Mouse (Mus musculus): ENCODE results near the gene Zfp646. TPM values are rescaled to one million over a fixed set of nuclear protein-coding genes. Genes with fewer than 3 reads are reported as not detected.
"Not testable (repeated sequence)": the region's sequence is repeated elsewhere in the genome, so short reads cannot be mapped to it uniquely, and the experiment has no call there.

Gene Zfp646
- polyA plus RNA-seq, 1 experiment from 2014 or later: 4.9 TPM

DNA sequence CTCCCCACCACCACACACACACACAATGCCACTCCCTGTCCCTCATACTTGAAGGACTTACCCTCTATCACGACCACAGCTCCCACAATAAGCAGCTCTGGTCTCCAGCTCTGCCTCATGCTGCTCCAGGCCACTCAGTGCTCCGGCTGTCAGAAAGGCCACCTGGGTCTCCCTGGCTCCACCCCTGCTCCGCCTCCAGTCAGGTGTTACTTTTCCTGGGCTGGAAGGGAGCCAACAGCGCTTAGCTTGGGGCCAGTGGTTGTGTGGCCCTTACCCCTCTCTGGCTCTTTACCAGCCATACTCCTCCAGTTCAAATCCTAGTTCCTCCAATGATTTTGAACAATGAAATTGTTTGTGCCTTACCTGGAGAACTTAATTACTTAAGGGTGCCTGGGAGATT lies 14.8 kb downstream of the Zfp646 start, which contains the start of gene Prss53:
TSS of gene Prss53 (minus strand) at position 173 of the 400 bp plus-strand sequence.
- peaks cover 9% of the 10 kb centered on the region for H3K36me3 ChIP-seq (ENCODE audit: control insufficient read depth, insufficient read depth)
- no peak for ATAC-seq (ENCODE audit: low read depth)
- WGBS (ENCODE audit: insufficient replicate concordance): 51% methylated on average over 4 of the region's 4 CpGs
- no peaks in the 10 kb centered on the region for H3K27me3 ChIP-seq (ENCODE audit: control insufficient read depth, insufficient read depth, low read depth, low read length)
- H3K4me2 ChIP-seq (ENCODE audit: low read depth, low read length): no peak within 1 kb of the TSS
- peaks cover 17% of the 10 kb centered on the region for H3K4me1 ChIP-seq (ENCODE audit: control insufficient read depth, low read depth, low read length)
- no peak within 1 kb of the TSS for H3K27ac ChIP-seq (ENCODE audit: low read length)
- no peak within 1 kb of the TSS for H3K4me3 ChIP-seq (ENCODE audit: low read depth, low read length)
- no peak within 1 kb of the TSS for H3K9ac ChIP-seq (ENCODE audit: low read depth, low read length)
- H3K9me3 ChIP-seq (replicated peaks; ENCODE audit: control insufficient read depth, low read length): no peaks in the 10 kb centered on the region

DNA sequence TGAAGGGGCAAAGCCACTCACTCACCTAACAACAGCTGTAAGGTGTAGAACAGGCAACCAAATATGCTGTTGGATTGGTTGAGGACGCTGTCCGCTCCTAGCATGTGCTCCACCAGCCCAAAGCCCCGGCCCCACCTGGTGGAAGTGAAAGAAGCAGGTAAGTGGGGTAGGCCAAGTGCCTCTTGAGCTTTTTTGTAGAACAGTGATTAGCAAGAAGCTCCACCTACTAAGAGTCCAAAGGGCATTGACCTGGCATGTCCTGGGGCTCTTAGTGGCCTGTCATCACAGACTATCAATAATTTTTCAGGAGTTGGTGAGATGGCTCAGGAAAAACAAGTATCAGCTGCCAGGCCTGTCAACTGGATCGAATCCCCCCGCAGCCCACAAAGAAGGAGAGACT lies 18.5 kb downstream of the Zfp646 start:
- no peak for ATAC-seq (ENCODE audit: low read depth)
- Histone ChIP-seq H3K4me1 (ENCODE audit: control insufficient read depth, low read depth, low read length) (peaks cover 36% of the 10 kb centered on the region), H3K9me3 (replicated peaks; ENCODE audit: control insufficient read depth, low read length) (no peaks in the 10 kb centered on the region), H3K27me3 (ENCODE audit: control insufficient read depth, insufficient read depth, low read depth, low read length) (no peaks in the 10 kb centered on the region), H3K4me3 (ENCODE audit: low read depth, low read length) (peak overlapping the region; percentile 76), H3K36me3 (ENCODE audit: control insufficient read depth, insufficient read depth) (no peaks in the 10 kb centered on the region), H3K27ac (ENCODE audit: low read length) (no peak overlapping the region; the same call in 1 of the 2 replicates), H3K4me2 (ENCODE audit: low read depth, low read length) (peak overlapping the region; percentile 92), H3K9ac (ENCODE audit: low read depth, low read length) (peak overlapping the region; percentile 10; the same call in 1 of the 2 replicates)
- WGBS (ENCODE audit: insufficient replicate concordance): 77% methylated on average over 5 of the region's 5 CpGs

DNA sequence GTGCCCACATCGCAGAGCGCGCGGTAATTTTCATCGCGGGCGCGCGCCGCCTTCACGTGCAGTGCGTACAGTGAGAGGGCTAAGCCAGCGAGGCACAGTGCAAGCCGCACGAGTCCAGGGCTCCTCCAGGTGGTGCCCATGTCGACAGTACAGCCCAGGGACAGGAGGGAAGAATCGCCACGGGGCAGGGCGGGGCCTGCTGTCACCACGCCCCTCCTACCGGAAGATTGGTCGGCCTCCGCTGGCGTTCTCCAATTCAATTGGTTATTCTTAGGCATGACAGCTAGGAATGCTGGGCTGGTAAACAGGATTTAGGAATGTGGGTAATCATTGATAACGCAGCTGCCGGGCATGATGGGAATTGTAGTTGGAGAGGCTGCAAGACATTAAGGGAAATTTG lies 19.4 kb downstream of the Zfp646 start, which contains the start of the genes Gm21974 and Vkorc1:
TSS of gene Gm21974 (minus strand) at position 13 of the 400 bp plus-strand sequence.
TSS of gene Vkorc1 (minus strand) at position 176 of the 400 bp plus-strand sequence.
- peak within 1 kb of the TSS; percentile 89 for H3K27ac ChIP-seq (ENCODE audit: low read length)
- WGBS (ENCODE audit: insufficient replicate concordance): under 1% methylated on average over 26 of the region's 26 CpGs
- H3K4me1 ChIP-seq (ENCODE audit: control insufficient read depth, low read depth, low read length): peaks cover 45% of the 10 kb centered on the region
- no peaks in the 10 kb centered on the region for H3K36me3 ChIP-seq (ENCODE audit: control insufficient read depth, insufficient read depth)
- peak within 1 kb of the TSS; percentile 76 for H3K9ac ChIP-seq (ENCODE audit: low read depth, low read length)
- ATAC-seq (ENCODE audit: low read depth): peak; percentile 96
- H3K27me3 ChIP-seq (ENCODE audit: control insufficient read depth, insufficient read depth, low read depth, low read length): no peaks in the 10 kb centered on the region
- peak within 1 kb of the TSS; percentile 76 for H3K4me3 ChIP-seq (ENCODE audit: low read depth, low read length)
- H3K4me2 ChIP-seq (ENCODE audit: low read depth, low read length): peak within 1 kb of the TSS; percentile 92
- H3K9me3 ChIP-seq (replicated peaks; ENCODE audit: control insufficient read depth, low read length): no peaks in the 10 kb centered on the region

DNA sequence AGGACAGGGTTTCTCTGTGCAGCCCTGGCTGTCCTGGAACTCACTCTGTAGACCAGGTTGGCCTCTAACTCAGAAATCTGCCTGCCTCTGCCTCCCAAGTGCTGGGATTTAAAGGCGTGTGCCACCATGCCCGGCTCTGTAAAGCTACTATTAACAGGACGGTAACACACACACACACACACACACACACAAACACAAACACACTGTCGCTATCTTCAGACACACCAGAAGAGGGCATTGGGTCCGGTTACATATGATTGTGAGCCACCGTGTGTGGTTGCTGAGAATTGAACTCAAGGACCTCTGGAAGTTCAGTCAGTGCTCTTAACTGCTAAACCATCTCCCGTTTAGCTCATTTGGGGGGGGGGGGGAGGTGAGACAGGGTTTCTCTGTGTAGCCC lies 19.9 kb downstream of the Zfp646 start:
- H3K9me3 ChIP-seq (replicated peaks; ENCODE audit: control insufficient read depth, low read length); H3K9ac ChIP-seq (ENCODE audit: low read depth, low read length); H3K36me3 ChIP-seq (ENCODE audit: control insufficient read depth, insufficient read depth); H3K27me3 ChIP-seq (ENCODE audit: control insufficient read depth, insufficient read depth, low read depth, low read length); ATAC-seq (ENCODE audit: low read depth): not testable (repeated sequence)
- peak overlapping the region; percentile 76 for H3K4me3 ChIP-seq (ENCODE audit: low read depth, low read length)
- H3K27ac ChIP-seq (ENCODE audit: low read length): peak overlapping the region; percentile 89
- H3K4me1 ChIP-seq (ENCODE audit: control insufficient read depth, low read depth, low read length): peaks cover 49% of the 10 kb centered on the region
- WGBS (ENCODE audit: insufficient replicate concordance): 52% methylated on average over 7 of the region's 7 CpGs
- peak overlapping the region; percentile 92 for H3K4me2 ChIP-seq (ENCODE audit: low read depth, low read length)

DNA sequence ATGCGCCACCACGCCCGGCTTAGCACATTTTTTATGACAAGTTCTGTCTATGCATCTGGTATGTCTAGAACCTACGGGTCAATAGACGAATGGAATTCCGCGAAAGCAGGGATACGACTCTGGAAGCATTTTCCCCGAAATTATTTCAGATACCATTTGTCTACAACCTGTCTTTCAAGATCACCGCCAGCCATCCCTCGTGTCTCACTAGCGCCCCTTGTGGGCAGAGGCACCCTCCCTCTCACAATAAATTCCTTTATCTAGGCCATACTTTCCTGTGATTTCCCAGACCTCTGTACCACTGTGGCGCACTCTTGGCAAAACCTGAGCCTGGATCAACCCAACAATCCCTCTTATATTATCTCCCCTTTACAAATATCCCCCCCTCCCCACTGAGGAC lies 20.4 kb downstream of the Zfp646 start:
- H3K4me2 ChIP-seq (ENCODE audit: low read depth, low read length): 0 out of 2 replicates have a peak overlapping the region, but pooled peaks have one; percentile 92

DNA sequence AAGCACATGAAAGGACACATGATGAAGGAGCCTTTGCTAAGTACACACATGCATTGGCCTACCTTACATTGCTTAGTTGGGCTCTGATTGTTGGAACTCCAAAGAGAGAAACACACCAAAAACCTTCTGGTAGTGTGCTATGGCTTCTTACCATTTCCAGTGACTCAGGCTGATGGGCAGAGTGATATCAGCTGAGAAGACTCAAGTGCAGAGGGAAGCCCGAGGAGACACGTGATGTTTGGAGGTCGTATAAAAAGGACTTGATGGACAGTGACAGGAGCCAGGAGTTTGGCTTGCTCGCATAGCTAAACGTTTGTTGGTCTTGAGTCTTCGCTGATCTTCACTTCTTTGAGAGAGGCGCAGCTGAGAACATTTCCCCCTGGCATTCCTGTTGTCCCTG lies 21.5 kb downstream of the Zfp646 start:
- H3K9me3 ChIP-seq (replicated peaks; ENCODE audit: control insufficient read depth, low read length): no peaks in the 10 kb centered on the region
- 76% methylated on average over 7 of the region's 7 CpGs for WGBS (ENCODE audit: insufficient replicate concordance)
- H3K4me3 ChIP-seq (ENCODE audit: low read depth, low read length): no peak overlapping the region
- H3K27me3 ChIP-seq (ENCODE audit: control insufficient read depth, insufficient read depth, low read depth, low read length): no peaks in the 10 kb centered on the region
- H3K4me1 ChIP-seq (ENCODE audit: control insufficient read depth, low read depth, low read length): peaks cover 51% of the 10 kb centered on the region
- H3K27ac ChIP-seq (ENCODE audit: low read length): no peak overlapping the region
- H3K9ac ChIP-seq (ENCODE audit: low read depth, low read length): no peak overlapping the region
- H3K4me2 ChIP-seq (ENCODE audit: low read depth, low read length): no peak overlapping the region
- no peaks in the 10 kb centered on the region for H3K36me3 ChIP-seq (ENCODE audit: control insufficient read depth, insufficient read depth)
- ATAC-seq (ENCODE audit: low read depth): no peak

More for the DNA sequence above, 20.4 kb downstream of the Zfp646 start:
- no peaks in the 10 kb centered on the region for H3K9me3 ChIP-seq (replicated peaks; ENCODE audit: control insufficient read depth, low read length)
- H3K36me3 ChIP-seq (ENCODE audit: control insufficient read depth, insufficient read depth): no peaks in the 10 kb centered on the region
- H3K9ac ChIP-seq (ENCODE audit: low read depth, low read length): no peak overlapping the region
- WGBS (ENCODE audit: insufficient replicate concordance): 50% methylated on average over 13 of the region's 13 CpGs
- H3K27ac ChIP-seq (ENCODE audit: low read length): peak overlapping the region; percentile 19; the same call in 1 of the 2 replicates
- peaks cover 49% of the 10 kb centered on the region for H3K4me1 ChIP-seq (ENCODE audit: control insufficient read depth, low read depth, low read length)
- no peak for ATAC-seq (ENCODE audit: low read depth)
- no peaks in the 10 kb centered on the region for H3K27me3 ChIP-seq (ENCODE audit: control insufficient read depth, insufficient read depth, low read depth, low read length)
- no peak overlapping the region for H3K4me3 ChIP-seq (ENCODE audit: low read depth, low read length)

DNA sequence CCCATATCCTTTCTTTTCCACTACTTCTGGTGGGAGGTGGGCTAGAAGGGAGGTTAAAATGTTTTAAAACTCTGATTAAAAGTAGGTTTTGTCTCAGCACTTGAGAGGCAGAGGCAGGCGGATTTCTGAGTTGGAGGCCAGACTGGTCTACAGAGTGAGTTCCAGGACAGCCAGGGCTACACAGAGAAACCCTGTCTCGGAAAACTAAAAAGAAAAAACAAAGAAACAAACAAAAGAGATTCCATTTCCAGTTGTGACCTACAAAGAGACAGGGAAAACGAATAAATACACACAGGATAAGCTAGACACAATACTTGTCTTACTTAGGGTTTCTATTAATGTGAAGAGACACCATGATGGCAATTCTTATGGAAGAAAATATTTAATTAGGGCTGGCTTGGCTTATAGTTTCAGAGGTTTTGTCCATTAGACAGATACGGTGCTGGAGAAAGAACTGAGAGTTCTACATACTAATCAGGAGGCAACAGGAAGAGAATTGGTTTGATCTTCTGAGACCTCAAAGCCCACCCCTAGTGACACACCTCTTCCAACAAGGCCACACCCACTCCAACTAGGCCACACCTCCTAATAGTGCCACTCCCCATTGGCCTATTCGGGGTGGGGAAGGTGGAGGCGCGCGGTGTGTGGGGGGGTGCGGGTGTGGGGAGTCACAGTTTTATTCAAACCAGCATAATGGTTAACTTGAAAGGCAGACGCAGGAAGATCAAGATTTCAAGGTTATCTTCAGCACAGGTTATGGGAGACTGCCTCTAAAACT lies 22.3 kb downstream of the Zfp646 start:
- no peak overlapping the region for H3K27ac ChIP-seq (ENCODE audit: low read length)
- H3K4me2 ChIP-seq (ENCODE audit: low read depth, low read length): peak overlapping the region; percentile 22; the same call in 1 of the 2 replicates
- peaks cover 51% of the 10 kb centered on the region for H3K4me1 ChIP-seq (ENCODE audit: control insufficient read depth, low read depth, low read length)
- H3K36me3 ChIP-seq (ENCODE audit: control insufficient read depth, insufficient read depth): no peaks in the 10 kb centered on the region
- 23% methylated on average over 10 of the region's 10 CpGs for WGBS (ENCODE audit: insufficient replicate concordance)
- H3K9me3 ChIP-seq (replicated peaks; ENCODE audit: control insufficient read depth, low read length): no peaks in the 10 kb centered on the region
- no peak overlapping the region for H3K4me3 ChIP-seq (ENCODE audit: low read depth, low read length)
- H3K9ac ChIP-seq (ENCODE audit: low read depth, low read length): no peak overlapping the region
- H3K27me3 ChIP-seq (ENCODE audit: control insufficient read depth, insufficient read depth, low read depth, low read length): no peaks in the 10 kb centered on the region
- no peak; the same call in 1 of the 2 replicates for ATAC-seq (ENCODE audit: low read depth)

DNA sequence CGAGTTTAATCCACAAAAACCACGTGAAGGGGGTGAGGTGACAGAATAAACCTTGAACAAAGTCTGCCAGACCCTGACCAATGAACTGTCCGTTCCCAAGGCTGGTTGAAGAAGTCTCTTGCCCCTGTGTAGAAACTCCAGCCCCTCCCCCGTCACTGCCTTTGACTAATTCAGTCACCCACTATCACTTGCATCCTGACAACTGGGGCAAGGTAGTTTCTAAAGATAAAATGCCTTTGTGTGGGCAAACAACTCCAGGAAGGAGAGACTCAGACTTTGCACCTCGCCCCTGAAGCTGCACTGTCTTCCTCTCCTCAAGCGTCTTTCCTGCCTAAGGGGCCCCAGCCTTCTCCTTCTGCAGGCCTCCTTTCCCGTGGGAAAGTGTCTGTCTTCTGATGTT lies 24.0 kb downstream of the Zfp646 start:
- Histone ChIP-seq H3K4me3 (ENCODE audit: low read depth, low read length) (no peak overlapping the region), H3K4me1 (ENCODE audit: control insufficient read depth, low read depth, low read length) (peaks cover 49% of the 10 kb centered on the region), H3K27me3 (ENCODE audit: control insufficient read depth, insufficient read depth, low read depth, low read length) (no peaks in the 10 kb centered on the region), H3K36me3 (ENCODE audit: control insufficient read depth, insufficient read depth) (no peaks in the 10 kb centered on the region), H3K9ac (ENCODE audit: low read depth, low read length) (0 out of 2 replicates have a peak overlapping the region, but pooled peaks have one; percentile 6), H3K27ac (ENCODE audit: low read length) (peak overlapping the region; percentile 35), H3K4me2 (ENCODE audit: low read depth, low read length) (no peak overlapping the region; the same call in 1 of the 2 replicates), H3K9me3 (replicated peaks; ENCODE audit: control insufficient read depth, low read length) (no peaks in the 10 kb centered on the region)
- WGBS (ENCODE audit: insufficient replicate concordance): 11% methylated on average over 7 of the region's 7 CpGs
- no peak for ATAC-seq (ENCODE audit: low read depth)

DNA sequence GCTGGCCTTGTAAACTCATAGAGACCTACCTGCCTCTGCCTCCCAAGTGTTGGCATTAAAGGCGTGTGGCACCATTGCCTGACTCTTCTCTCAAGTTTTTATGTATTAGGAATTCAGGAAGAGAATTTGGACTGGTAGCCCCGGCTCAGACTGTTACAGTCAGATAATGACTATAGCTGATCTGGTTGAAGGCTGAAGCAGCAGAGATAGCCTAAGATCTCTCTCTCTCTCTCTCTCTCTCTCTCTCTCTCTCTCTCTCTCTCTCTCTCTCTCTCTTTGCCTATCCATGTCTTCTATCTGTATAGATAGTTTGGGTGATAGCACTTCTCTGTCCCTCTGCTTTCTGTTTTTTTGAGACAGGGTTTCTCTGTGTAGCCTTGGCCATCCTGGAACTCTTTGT lies 25.8 kb downstream of the Zfp646 start:
- H3K36me3 ChIP-seq (ENCODE audit: control insufficient read depth, insufficient read depth): peaks cover 16% of the 10 kb centered on the region
- no peak overlapping the region for H3K9ac ChIP-seq (ENCODE audit: low read depth, low read length)
- no peaks in the 10 kb centered on the region for H3K27me3 ChIP-seq (ENCODE audit: control insufficient read depth, insufficient read depth, low read depth, low read length)
- H3K9me3 ChIP-seq (replicated peaks; ENCODE audit: control insufficient read depth, low read length): no peaks in the 10 kb centered on the region
- ATAC-seq (ENCODE audit: low read depth): no peak
- H3K27ac ChIP-seq (ENCODE audit: low read length): no peak overlapping the region
- H3K4me1 ChIP-seq (ENCODE audit: control insufficient read depth, low read depth, low read length): peaks cover 39% of the 10 kb centered on the region
- no peak overlapping the region for H3K4me3 ChIP-seq (ENCODE audit: low read depth, low read length)
- no peak overlapping the region for H3K4me2 ChIP-seq (ENCODE audit: low read depth, low read length)
- whole genome bisulfite sequencing (ENCODE audit: insufficient replicate concordance): 49% methylated on average over 2 of the region's 2 CpGs

Measured in liver, embryonic 16.5 days (tissue).